Mouse (Mus musculus) forebrain, embryonic 11.5 days (tissue): ENCODE measurements around the gene Otp. TPM values are rescaled to one million over a fixed set of nuclear protein-coding genes. Genes with fewer than 3 reads are reported as not detected.

Experiments used
- ATAC-seq: fragments of 200-750 bp; cut with Nextera tagmentation; replicated peaks from 2 replicates; pipeline ENCODE4 v1.8.0; 2017; ENCODE audit warnings: moderate TSS enrichment; ENCODE audit not compliant: low FRiP score
- DNase-seq: peaks from one replicate; pipeline ENCODE4 v3.0.0-alpha.2; 2017; ENCODE audit warnings: low spot score
- H3K27ac ChIP-seq: fragments of 300-500 bp; sonication (generic); 2 replicates; pipeline ENCODE4 v1.5.1; 2014; ENCODE audit warnings: low read depth, low read length
- H3K27me3 ChIP-seq: fragments of 300-500 bp; sonication (generic); 2 replicates; pipeline ENCODE4 v1.6.1; 2014; ENCODE audit warnings: mild to moderate bottlenecking, low read length, mixed read lengths; ENCODE audit not compliant: control insufficient read depth, insufficient read depth
- H3K36me3 ChIP-seq: fragments of 300-500 bp; sonication (generic); 2 replicates; pipeline ENCODE4 v1.6.1; 2014; ENCODE audit warnings: mild to moderate bottlenecking, low read length, moderate library complexity, mixed read lengths; ENCODE audit not compliant: control insufficient read depth, insufficient read depth
- H3K4me1 ChIP-seq: fragments of 300-500 bp; sonication (generic); replicated peaks from 2 replicates; pipeline ENCODE4 v1.6.1; 2014; ENCODE audit warnings: low read length, mixed read lengths; ENCODE audit not compliant: control insufficient read depth, insufficient read depth
- H3K4me2 ChIP-seq: fragments of 300-500 bp; sonication (generic); 2 replicates; pipeline ENCODE4 v1.6.1; 2014; ENCODE audit warnings: low read depth, mild to moderate bottlenecking, low read length, moderate library complexity, mixed read lengths; ENCODE audit not compliant: severe bottlenecking
- H3K4me3 ChIP-seq: fragments of 300-500 bp; sonication (generic); 2 replicates; pipeline ENCODE4 v1.5.1; 2014; ENCODE audit warnings: low read depth, low read length
- H3K9ac ChIP-seq: fragments of 300-500 bp; sonication (generic); 2 replicates; pipeline ENCODE4 v1.6.1; 2014; ENCODE audit warnings: low read length
- H3K9me3 ChIP-seq: fragments of 300-500 bp; sonication (generic); 2 replicates; pipeline ENCODE4 v1.6.1; 2016; ENCODE audit warnings: low read length, mixed read lengths; ENCODE audit not compliant: control insufficient read depth
- WGBS: fragments of 180-500 bp; shearing (Covaris S2); extraction: QIAGEN DNeasy Blood & Tissue Kit; methylation state at CpG from one replicate; pipeline ENCODE4 v1.1.7; 2014; 5-methylcytosine and 5-hydroxymethylcytosine counted together
- polyA plus RNA-seq: library from polyadenylated mRNA; unstranded; fragments of >200 nt; fragmentation: Nextera tagmentation; extraction: Ambion mirVana; gene quantifications from 2 replicates; pipeline ENCODE4 v1.2.1, GENCODE M21; 2014

The Otp gene
- polyA plus RNA-seq, 1 experiment from 2014 or later = 3.3 TPM

DNA sequence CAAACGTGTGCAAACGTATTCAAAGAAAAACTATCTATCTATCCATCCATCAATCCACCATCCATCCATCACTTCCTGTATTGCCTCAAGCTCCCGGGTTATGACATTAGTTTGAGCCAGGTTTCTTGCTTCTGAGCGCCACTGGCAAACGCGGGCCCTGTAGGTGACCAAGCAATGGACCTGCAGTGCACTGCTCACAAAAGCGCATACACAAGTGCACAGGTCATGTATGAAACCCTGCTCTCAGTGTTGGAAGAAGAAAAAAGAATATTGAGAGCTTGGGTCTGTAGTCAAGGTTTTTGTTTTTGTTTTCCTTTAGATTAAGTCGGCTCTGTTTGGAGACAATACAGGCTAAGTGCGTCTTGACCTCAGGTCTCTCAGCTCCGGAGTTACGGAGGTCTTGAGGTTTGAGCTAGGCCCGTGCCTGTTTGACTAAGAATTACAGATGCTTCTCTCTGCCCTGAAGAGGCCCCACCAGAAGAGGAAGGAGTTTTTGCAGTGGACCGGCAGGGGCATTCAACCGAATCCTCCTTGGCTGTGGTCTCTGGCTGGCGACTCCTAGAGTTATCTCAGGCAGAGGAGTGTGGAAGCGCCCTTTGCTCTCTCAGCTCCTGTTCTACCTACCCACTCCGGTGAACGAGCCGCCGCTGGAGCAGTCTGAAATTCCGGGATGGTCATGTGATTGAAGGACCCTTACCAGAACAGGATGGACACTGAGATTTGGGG lies 4.8 kb upstream of the Otp start:
- H3K27ac ChIP-seq = no peak overlapping the region
- no peak overlapping the region for H3K9ac ChIP-seq
- no peak overlapping the region for H3K4me3 ChIP-seq
- WGBS = under 1% methylated on average over 21 of the region's 21 CpGs
- DNase-seq = peak; percentile 61
- peaks cover 89% of the 10 kb centered on the region for H3K27me3 ChIP-seq
- no peak for ATAC-seq
- H3K4me1 ChIP-seq = peaks cover 13% of the 10 kb centered on the region
- H3K9me3 ChIP-seq = no peaks in the 10 kb centered on the region
- H3K4me2 ChIP-seq = no peak overlapping the region
- H3K36me3 ChIP-seq = no peaks in the 10 kb centered on the region

DNA sequence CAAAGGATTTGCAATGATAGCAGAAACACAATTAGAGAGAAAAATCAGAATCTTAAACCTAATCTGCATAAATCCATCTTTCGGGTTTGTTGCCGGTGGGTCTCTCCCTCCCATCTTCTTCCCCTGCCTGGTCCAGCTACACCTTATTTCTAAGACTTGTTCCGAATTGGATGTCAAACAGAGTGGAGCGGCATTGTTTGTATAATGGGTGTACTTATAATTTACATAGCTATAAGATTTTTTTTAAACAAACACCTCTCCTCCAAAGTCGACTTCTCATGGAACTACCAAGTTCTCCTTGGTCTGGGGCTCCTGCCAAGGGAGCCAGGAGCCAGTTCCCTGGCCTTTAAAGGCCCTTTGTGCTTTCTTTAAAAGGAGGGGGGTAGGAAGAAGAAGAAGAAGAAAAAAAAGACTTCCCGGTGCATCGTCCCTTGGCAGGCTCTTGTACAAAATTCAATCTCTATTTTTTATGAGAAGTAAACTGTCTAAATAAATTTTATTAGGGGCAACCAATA lies 3.5 kb upstream of the Otp start:
- peak; percentile 35 for DNase-seq
- 1% methylated on average over 7 of the region's 7 CpGs for WGBS
- Histone ChIP-seq H3K9me3 (no peaks in the 10 kb centered on the region), H3K27me3 (peaks cover 86% of the 10 kb centered on the region), H3K4me2 (no peak overlapping the region), H3K4me1 (peaks cover 13% of the 10 kb centered on the region), H3K4me3 (no peak overlapping the region), H3K27ac (no peak overlapping the region), H3K9ac (no peak overlapping the region), H3K36me3 (no peaks in the 10 kb centered on the region)
- no peak for ATAC-seq

DNA sequence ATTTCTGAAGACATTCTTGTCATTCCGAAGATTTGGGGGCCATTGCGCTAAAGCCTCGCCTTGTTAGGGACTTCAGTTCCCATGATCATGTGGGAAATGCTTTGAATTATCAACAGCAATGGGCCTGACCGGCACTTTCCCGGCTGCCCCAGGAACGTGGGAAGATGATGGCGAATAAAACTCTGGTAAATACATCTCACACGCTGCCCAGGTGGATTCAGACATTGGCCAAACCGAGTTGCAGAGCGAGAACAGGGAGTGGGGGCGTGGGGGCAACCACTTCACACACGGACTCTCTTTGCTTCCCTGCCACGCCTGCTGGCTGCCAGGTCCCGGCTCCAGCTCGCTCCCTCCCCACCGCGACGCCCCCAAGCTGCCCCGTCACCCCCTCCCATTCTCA lies 3.0 kb upstream of the Otp start:
- Histone ChIP-seq H3K4me1 (peaks cover 13% of the 10 kb centered on the region), H3K4me3 (no peak overlapping the region), H3K27ac (no peak overlapping the region), H3K9me3 (no peaks in the 10 kb centered on the region), H3K27me3 (peaks cover 86% of the 10 kb centered on the region), H3K4me2 (no peak overlapping the region), H3K9ac (no peak overlapping the region), H3K36me3 (no peaks in the 10 kb centered on the region)
- WGBS = under 1% methylated on average over 19 of the region's 19 CpGs
- ATAC-seq = no peak
- peak; percentile 55 for DNase-seq

DNA sequence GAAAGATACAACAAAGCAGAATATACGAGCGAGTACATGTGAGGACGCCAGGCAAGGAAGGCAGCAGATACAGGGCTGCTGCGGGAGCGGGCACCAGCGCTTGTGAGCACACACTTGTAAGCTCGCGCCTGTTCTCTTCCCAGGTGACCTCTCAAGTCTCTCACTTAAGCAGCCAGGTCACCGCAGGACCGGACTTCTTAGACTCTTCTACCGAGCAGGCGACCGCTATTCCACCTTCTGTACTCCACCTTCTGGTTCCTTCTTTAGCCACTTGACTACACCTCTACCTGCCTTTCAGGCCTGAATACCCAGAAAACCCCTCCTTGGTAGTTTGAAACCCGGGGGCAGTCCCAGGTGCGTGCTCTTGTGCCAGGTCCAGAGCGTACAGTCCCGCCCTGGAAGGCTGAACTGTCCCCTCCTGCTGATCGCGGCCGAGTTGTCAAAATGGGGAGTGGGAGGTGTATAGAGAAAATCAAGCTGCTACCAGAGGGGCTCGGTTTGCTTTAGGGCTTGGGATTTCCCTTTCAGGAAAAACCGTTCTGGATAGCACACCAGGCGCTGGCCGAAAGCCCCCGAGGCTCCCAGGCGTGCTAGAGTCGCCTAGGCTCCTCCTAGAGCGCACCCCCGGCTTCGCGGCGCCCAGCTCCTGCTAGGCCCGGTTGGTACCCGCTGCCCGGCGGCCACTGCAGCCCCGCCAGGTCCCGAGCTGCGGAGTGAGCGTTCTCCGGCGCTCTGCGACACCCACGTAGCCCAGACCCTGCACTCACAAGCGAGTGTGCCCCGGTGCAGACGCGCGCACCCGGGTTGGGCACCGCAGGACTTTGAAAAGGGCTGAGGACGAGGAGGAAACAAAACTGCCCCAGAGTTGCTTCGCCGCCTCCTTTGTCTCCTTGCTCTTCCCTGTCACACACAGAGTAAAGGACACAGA lies 2.0 kb upstream of the Otp start:
- peaks cover 86% of the 10 kb centered on the region for H3K27me3 ChIP-seq
- H3K4me3 ChIP-seq = 0 out of 2 replicates have a peak overlapping the region, but pooled peaks have one; percentile 7
- ATAC-seq (no peak; the same call in 1 of the 2 replicates), DNase-seq (peak; percentile 63)
- H3K9me3 ChIP-seq = no peaks in the 10 kb centered on the region
- H3K9ac ChIP-seq = no peak overlapping the region
- H3K27ac ChIP-seq = no peak overlapping the region
- peaks cover 12% of the 10 kb centered on the region for H3K4me1 ChIP-seq
- H3K36me3 ChIP-seq = no peaks in the 10 kb centered on the region
- under 1% methylated on average over 54 of the region's 54 CpGs for WGBS
- peak overlapping the region; percentile 26; the same call in 1 of the 2 replicates for H3K4me2 ChIP-seq

DNA sequence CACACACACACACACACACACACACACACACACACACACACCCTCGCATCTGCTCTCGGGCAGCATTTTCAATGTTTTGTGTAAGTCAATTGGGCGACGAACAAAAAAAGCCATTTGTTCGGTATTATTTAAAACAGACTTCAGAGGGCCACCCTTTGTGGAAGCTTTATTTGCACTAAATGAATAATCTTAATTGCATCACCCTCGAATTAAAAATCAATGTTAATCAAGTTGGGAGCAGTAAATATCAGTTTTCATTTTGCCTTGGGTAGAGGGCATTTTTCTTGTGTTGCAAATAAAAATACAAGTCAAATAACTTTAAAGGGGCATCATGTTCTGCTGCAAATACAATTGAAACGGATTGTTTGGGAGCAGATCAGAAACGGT lies 1.4 kb upstream of the Otp start:
- H3K36me3 ChIP-seq = no peaks in the 10 kb centered on the region
- no peak overlapping the region for H3K4me3 ChIP-seq
- DNase-seq (no peak), ATAC-seq (no peak)
- under 1% methylated on average over 8 of the region's 8 CpGs for WGBS
- H3K9ac ChIP-seq = no peak overlapping the region
- peaks cover 83% of the 10 kb centered on the region for H3K27me3 ChIP-seq
- H3K4me1 ChIP-seq = peaks cover 7% of the 10 kb centered on the region
- no peak overlapping the region for H3K27ac ChIP-seq
- H3K9me3 ChIP-seq = no peaks in the 10 kb centered on the region
- H3K4me2 ChIP-seq = no peak overlapping the region

DNA sequence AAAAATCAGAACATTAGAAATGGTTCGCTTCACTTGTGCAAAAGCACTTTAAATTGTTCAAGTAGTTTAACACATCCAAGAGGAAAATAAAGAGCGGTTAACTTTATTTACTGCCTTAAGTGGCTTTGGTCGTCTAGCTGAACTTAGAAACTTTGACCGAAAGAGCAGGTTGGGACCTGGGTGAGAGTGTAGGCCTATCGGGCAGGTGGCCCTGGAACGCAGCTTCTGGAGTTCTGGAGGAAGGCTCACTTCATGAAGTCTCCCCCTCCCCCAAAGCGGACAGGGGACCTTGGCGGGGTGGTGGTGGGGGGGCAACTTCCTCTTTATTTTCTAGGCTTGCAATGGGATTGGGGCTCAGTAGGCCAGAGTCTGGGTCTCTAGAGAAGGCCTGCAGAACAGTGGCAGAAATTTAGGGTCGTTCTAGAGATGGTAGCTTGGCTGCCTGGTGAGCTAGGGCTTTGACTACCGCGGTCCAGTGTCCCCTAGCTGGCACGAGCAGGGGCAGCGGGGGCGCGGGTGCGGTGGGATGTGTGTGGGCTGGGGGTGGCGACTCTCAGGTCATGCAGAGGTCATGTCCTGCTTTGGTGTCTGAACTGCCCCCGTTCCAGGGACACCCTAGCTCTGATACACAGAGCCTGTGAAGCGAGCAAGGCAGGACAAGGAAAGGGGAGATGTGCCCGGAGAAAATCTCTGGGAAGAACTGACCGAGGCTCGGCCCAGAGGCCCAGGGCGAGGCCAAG lies 576 bp upstream of the Otp start:
- Histone ChIP-seq H3K9ac (no peak overlapping the region), H3K4me1 (peaks cover 6% of the 10 kb centered on the region), H3K4me3 (no peak overlapping the region), H3K27ac (no peak overlapping the region), H3K4me2 (no peak overlapping the region), H3K27me3 (peaks cover 78% of the 10 kb centered on the region), H3K9me3 (no peaks in the 10 kb centered on the region), H3K36me3 (no peaks in the 10 kb centered on the region)
- ATAC-seq (0 out of 2 replicates have a peak, but pooled peaks have one; percentile 8), DNase-seq (peak; percentile 55)
- under 1% methylated on average over 23 of the region's 23 CpGs for WGBS

DNA sequence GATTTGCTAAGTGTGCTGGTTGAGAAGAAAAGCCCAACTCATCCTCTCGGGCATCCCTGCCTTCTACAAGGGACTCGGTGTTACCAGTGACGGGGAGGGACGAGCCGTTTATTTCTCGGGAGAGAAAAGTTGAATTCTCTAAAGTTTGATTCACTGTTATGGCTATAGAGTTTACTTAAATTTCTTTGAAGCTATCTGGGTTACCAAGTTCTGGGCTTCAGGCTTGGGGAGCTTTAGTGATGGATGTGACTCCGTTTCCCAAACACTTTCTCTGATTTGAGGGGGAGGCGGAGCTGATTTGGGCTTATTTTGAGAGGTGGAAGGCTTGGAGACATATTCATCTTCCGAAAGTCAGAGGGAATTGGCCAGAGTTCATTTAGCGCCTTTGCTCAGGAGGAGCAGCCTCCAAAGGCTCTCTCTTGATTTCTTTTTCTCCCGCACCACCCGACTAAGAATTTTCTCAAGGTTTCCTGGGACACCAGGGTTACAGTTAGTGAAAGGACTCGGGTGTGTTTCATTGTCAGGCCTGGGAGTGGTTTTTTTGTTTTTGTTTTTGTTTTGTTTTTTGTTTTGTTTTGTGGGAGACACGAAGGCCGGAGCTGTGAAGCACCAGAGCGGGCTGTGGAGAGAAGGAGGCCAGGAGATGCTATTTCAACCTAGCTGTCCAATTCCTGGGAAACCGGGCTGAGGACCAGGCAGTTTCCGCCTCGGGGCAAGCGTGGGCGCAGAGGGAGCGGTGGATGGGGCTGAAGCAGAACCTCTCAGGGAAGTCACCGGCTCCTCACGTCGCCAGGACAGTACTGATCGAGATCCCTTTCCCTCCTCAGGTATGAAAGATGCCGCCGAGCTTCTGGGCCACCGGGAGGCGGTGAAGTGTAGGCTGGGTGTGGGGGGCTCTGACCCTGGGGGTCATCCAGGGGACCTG lies 1.1 kb downstream of the Otp start:
- DNase-seq = peak; percentile 68
- Histone ChIP-seq H3K27ac (no peak overlapping the region), H3K27me3 (peaks cover 80% of the 10 kb centered on the region), H3K9ac (no peak overlapping the region), H3K4me1 (peaks cover 6% of the 10 kb centered on the region), H3K36me3 (no peaks in the 10 kb centered on the region), H3K9me3 (no peaks in the 10 kb centered on the region), H3K4me3 (no peak overlapping the region), H3K4me2 (no peak overlapping the region)
- 1% methylated on average over 30 of the region's 30 CpGs for WGBS
- no peak for ATAC-seq
